Mouse (Mus musculus) fibroblast of lung, adult 2 months (primary cell): ENCODE measurements around the gene Cacng4.
A peak's percentile ranks its signal among the peaks of the same experiment; 100 is the strongest.

ENCODE experiments used
- DNase-seq: peaks from one replicate; pipeline ENCODE4 v3.0.0-alpha.2; 2011; ENCODE audit warnings: low read depth

Cacng4 gene

GRCm38 (mm10) chr11:107772002-107772401 is 22.4 kb downstream of the Cacng4 start:
- no peak for DNase-seq

GRCm38 (mm10) chr11:107768361-107768760 is 26.0 kb downstream of the Cacng4 start:
- DNase-seq = no peak

- DNase-seq = no peak
Observed at GRCm38 (mm10) chr11:107766932-107767331, 27.4 kb downstream of the Cacng4 start.

- DNase-seq = no peak
Observed at GRCm38 (mm10) chr11:107762688-107763460, 31.5 kb downstream of the Cacng4 start.

- DNase-seq = no peak
Observed at GRCm38 (mm10) chr11:107761790-107762500, 32.4 kb downstream of the Cacng4 start.

GRCm38 (mm10) chr11:107760001-107760400 is 34.4 kb downstream of the Cacng4 start:
- DNase-seq = no peak

GRCm38 (mm10) chr11:107759516-107759915 is 34.8 kb downstream of the Cacng4 start:
- DNase-seq = no peak

GRCm38 (mm10) chr11:107749114-107749513 is 45.2 kb downstream of the Cacng4 start:
- DNase-seq = no peak

GRCm38 (mm10) chr11:107748243-107749035 is 45.9 kb downstream of the Cacng4 start:
- DNase-seq = no peak

- DNase-seq = no peak
Observed at GRCm38 (mm10) chr11:107743100-107743499, 51.3 kb downstream of the Cacng4 start.

- DNase-seq = no peak
Observed at GRCm38 (mm10) chr11:107738418-107739099, 55.8 kb downstream of the Cacng4 start.

- DNase-seq = no peak
Observed at GRCm38 (mm10) chr11:107737886-107738285, 56.5 kb downstream of the Cacng4 start.

GRCm38 (mm10) chr11:107734133-107734532 is 60.2 kb downstream of the Cacng4 start:
- DNase-seq = no peak

- peak; percentile 50 for DNase-seq
Observed at GRCm38 (mm10) chr11:107731498-107731897, 62.9 kb downstream of the Cacng4 start.

- peak; percentile 5 for DNase-seq
Observed at GRCm38 (mm10) chr11:107730940-107731339, 63.4 kb downstream of the Cacng4 start.

- no peak for DNase-seq
Observed at GRCm38 (mm10) chr11:107729141-107729540, 65.2 kb downstream of the Cacng4 start.

GRCm38 (mm10) chr11:107728073-107728863 is 66.1 kb downstream of the Cacng4 start:
- DNase-seq = peak; percentile 7

- no peak for DNase-seq
Observed at GRCm38 (mm10) chr11:107724603-107725002, 69.8 kb downstream of the Cacng4 start.

GRCm38 (mm10) chr11:107721057-107721456 is 73.3 kb downstream of the Cacng4 start:
- no peak for DNase-seq

- no peak for DNase-seq
Observed at GRCm38 (mm10) chr11:107720264-107721021, 73.9 kb downstream of the Cacng4 start.
